Mouse (Mus musculus): ENCODE measurements around the gene Tm2d3. TPM values are rescaled to one million over a fixed set of nuclear protein-coding genes. Genes with fewer than 3 reads are reported as not detected.

The Tm2d3 gene
- polyA plus RNA-seq, 1 experiment from 2014 or later = 58.2 TPM

- 83% methylated on average over 8 of the region's 8 CpGs for WGBS
- H3K4me2 ChIP-seq = no peak overlapping the region
- H3K27me3 ChIP-seq (replicated peaks; ENCODE audit: control insufficient read depth, insufficient read depth, low read length) = no peaks in the 10 kb centered on the region
- no peaks in the 10 kb centered on the region for H3K9me3 ChIP-seq (ENCODE audit: control insufficient read depth, low read length)
- no peak overlapping the region for H3K27ac ChIP-seq (ENCODE audit: low read depth, low read length)
- H3K4me1 ChIP-seq (replicated peaks; ENCODE audit: control insufficient read depth, insufficient read depth, low read length) = peaks cover 12% of the 10 kb centered on the region
- H3K4me3 ChIP-seq (ENCODE audit: low read depth, low read length) = no peak overlapping the region
- no peak for ATAC-seq (replicated peaks; ENCODE audit: low FRiP score)
- no peak for DNase-seq (ENCODE audit: low spot score)
- no peak overlapping the region for H3K9ac ChIP-seq (ENCODE audit: low read depth, low read length)
- peaks cover 3% of the 10 kb centered on the region; the same call in 1 of the 2 replicates for H3K36me3 ChIP-seq (ENCODE audit: control insufficient read depth, insufficient read depth, low read length)
Observed at GRCm38 (mm10) chr7:65691929-65692605, 1.1 kb downstream of the Tm2d3 start.

GRCm38 (mm10) chr7:65692883-65693282 is 1.9 kb downstream of the Tm2d3 start:
- H3K36me3 ChIP-seq (ENCODE audit: control insufficient read depth, insufficient read depth, low read length) = peaks cover 10% of the 10 kb centered on the region; the same call in 1 of the 2 replicates
- DNase-seq (ENCODE audit: low spot score) = no peak
- H3K27me3 ChIP-seq (replicated peaks; ENCODE audit: control insufficient read depth, insufficient read depth, low read length) = no peaks in the 10 kb centered on the region
- H3K27ac ChIP-seq (ENCODE audit: low read depth, low read length) = no peak overlapping the region
- peak overlapping the region; percentile 82 for H3K4me2 ChIP-seq
- peaks cover 12% of the 10 kb centered on the region for H3K4me1 ChIP-seq (replicated peaks; ENCODE audit: control insufficient read depth, insufficient read depth, low read length)
- H3K9me3 ChIP-seq (ENCODE audit: control insufficient read depth, low read length) = no peaks in the 10 kb centered on the region
- WGBS = 4% methylated on average over 10 of the region's 10 CpGs
- peak overlapping the region; percentile 85 for H3K9ac ChIP-seq (ENCODE audit: low read depth, low read length)
- peak overlapping the region; percentile 84 for H3K4me3 ChIP-seq (ENCODE audit: low read depth, low read length)
- peak; percentile 30; the same call in 1 of the 2 replicates for ATAC-seq (replicated peaks; ENCODE audit: low FRiP score)

GRCm38 (mm10) chr7:65693301-65693821 is 2.4 kb downstream of the Tm2d3 start:
- peak overlapping the region; percentile 32; the same call in 1 of the 2 replicates for H3K27ac ChIP-seq (ENCODE audit: low read depth, low read length)
- H3K4me3 ChIP-seq (ENCODE audit: low read depth, low read length) = peak overlapping the region; percentile 84
- no peaks in the 10 kb centered on the region for H3K9me3 ChIP-seq (ENCODE audit: control insufficient read depth, low read length)
- H3K4me2 ChIP-seq = peak overlapping the region; percentile 82
- peak; percentile 92 for ATAC-seq (replicated peaks; ENCODE audit: low FRiP score)
- peaks cover 12% of the 10 kb centered on the region for H3K4me1 ChIP-seq (replicated peaks; ENCODE audit: control insufficient read depth, insufficient read depth, low read length)
- peak; percentile 85 for DNase-seq (ENCODE audit: low spot score)
- H3K36me3 ChIP-seq (ENCODE audit: control insufficient read depth, insufficient read depth, low read length) = peaks cover 11% of the 10 kb centered on the region; the same call in 1 of the 2 replicates
- H3K9ac ChIP-seq (ENCODE audit: low read depth, low read length) = peak overlapping the region; percentile 85
- under 1% methylated on average over 52 of the region's 52 CpGs for WGBS
- H3K27me3 ChIP-seq (replicated peaks; ENCODE audit: control insufficient read depth, insufficient read depth, low read length) = no peaks in the 10 kb centered on the region

- DNase-seq (ENCODE audit: low spot score) (no peak), ATAC-seq (replicated peaks; ENCODE audit: low FRiP score) (no peak)
- 53% methylated on average over 2 of the region's 2 CpGs for WGBS
- H3K4me1 ChIP-seq (replicated peaks; ENCODE audit: control insufficient read depth, insufficient read depth, low read length) = peaks cover 12% of the 10 kb centered on the region
- H3K4me2 ChIP-seq = no peak overlapping the region
- no peak overlapping the region for H3K9ac ChIP-seq (ENCODE audit: low read depth, low read length)
- H3K27me3 ChIP-seq (replicated peaks; ENCODE audit: control insufficient read depth, insufficient read depth, low read length) = no peaks in the 10 kb centered on the region
- H3K9me3 ChIP-seq (ENCODE audit: control insufficient read depth, low read length) = no peaks in the 10 kb centered on the region
- no peak overlapping the region for H3K4me3 ChIP-seq (ENCODE audit: low read depth, low read length)
- H3K27ac ChIP-seq (ENCODE audit: low read depth, low read length) = no peak overlapping the region
- H3K36me3 ChIP-seq (ENCODE audit: control insufficient read depth, insufficient read depth, low read length) = peaks cover 20% of the 10 kb centered on the region; the same call in 1 of the 2 replicates
Observed at GRCm38 (mm10) chr7:65696450-65696849, 5.5 kb downstream of the Tm2d3 start.

GRCm38 (mm10) chr7:65702076-65702475 is 11.1 kb downstream of the Tm2d3 start:
- ATAC-seq (replicated peaks; ENCODE audit: low FRiP score) (no peak), DNase-seq (ENCODE audit: low spot score) (no peak)
- 91% methylated on average over 7 of the region's 7 CpGs for WGBS
- Histone ChIP-seq H3K36me3 (ENCODE audit: control insufficient read depth, insufficient read depth, low read length) (peaks cover 16% of the 10 kb centered on the region; the same call in 1 of the 2 replicates), H3K9me3 (ENCODE audit: control insufficient read depth, low read length) (no peaks in the 10 kb centered on the region), H3K27ac (ENCODE audit: low read depth, low read length) (no peak overlapping the region), H3K27me3 (replicated peaks; ENCODE audit: control insufficient read depth, insufficient read depth, low read length) (no peaks in the 10 kb centered on the region), H3K4me3 (ENCODE audit: low read depth, low read length) (no peak overlapping the region), H3K4me2 (no peak overlapping the region), H3K9ac (ENCODE audit: low read depth, low read length) (no peak overlapping the region), H3K4me1 (replicated peaks; ENCODE audit: control insufficient read depth, insufficient read depth, low read length) (peaks cover 4% of the 10 kb centered on the region; the same call in 1 of the 2 replicates)

GRCm38 (mm10) chr7:65704818-65705242 is 13.9 kb downstream of the Tm2d3 start:
- no peak overlapping the region for H3K27ac ChIP-seq (ENCODE audit: low read depth, low read length)
- peak; percentile 60 for ATAC-seq (replicated peaks; ENCODE audit: low FRiP score)

GRCm38 (mm10) chr7:65708506-65708905 is 17.5 kb downstream of the Tm2d3 start:
- no peaks in the 10 kb centered on the region for H3K36me3 ChIP-seq (ENCODE audit: control insufficient read depth, insufficient read depth, low read length)
- no peaks in the 10 kb centered on the region for H3K9me3 ChIP-seq (ENCODE audit: control insufficient read depth, low read length)
- ATAC-seq (replicated peaks; ENCODE audit: low FRiP score) (no peak), DNase-seq (ENCODE audit: low spot score) (no peak)
- no peak overlapping the region for H3K9ac ChIP-seq (ENCODE audit: low read depth, low read length)
- WGBS = 74% methylated on average over 1 of the region's 1 CpGs
- no peak overlapping the region for H3K4me3 ChIP-seq (ENCODE audit: low read depth, low read length)
- no peak overlapping the region for H3K27ac ChIP-seq (ENCODE audit: low read depth, low read length)
- no peak overlapping the region for H3K4me2 ChIP-seq
- no peaks in the 10 kb centered on the region for H3K27me3 ChIP-seq (replicated peaks; ENCODE audit: control insufficient read depth, insufficient read depth, low read length)
- peaks cover 4% of the 10 kb centered on the region; the same call in 1 of the 2 replicates for H3K4me1 ChIP-seq (replicated peaks; ENCODE audit: control insufficient read depth, insufficient read depth, low read length)

More at GRCm38 (mm10) chr7:65704818-65705242, 13.9 kb downstream of the Tm2d3 start:
- H3K36me3 ChIP-seq (ENCODE audit: control insufficient read depth, insufficient read depth, low read length) = peaks cover 6% of the 10 kb centered on the region; the same call in 1 of the 2 replicates
- H3K4me1 ChIP-seq (replicated peaks; ENCODE audit: control insufficient read depth, insufficient read depth, low read length) = peaks cover 4% of the 10 kb centered on the region; the same call in 1 of the 2 replicates
- DNase-seq (ENCODE audit: low spot score) = peak; percentile 72
- WGBS = 11% methylated on average over 10 of the region's 10 CpGs
- H3K27me3 ChIP-seq (replicated peaks; ENCODE audit: control insufficient read depth, insufficient read depth, low read length) = no peaks in the 10 kb centered on the region
- H3K9me3 ChIP-seq (ENCODE audit: control insufficient read depth, low read length) = no peaks in the 10 kb centered on the region
- H3K4me3 ChIP-seq (ENCODE audit: low read depth, low read length) = peak overlapping the region; percentile 38
- H3K9ac ChIP-seq (ENCODE audit: low read depth, low read length) = 0 out of 2 replicates have a peak overlapping the region, but pooled peaks have one; percentile 37
- H3K4me2 ChIP-seq = peak overlapping the region; percentile 61

- Histone ChIP-seq H3K27me3 (replicated peaks; ENCODE audit: control insufficient read depth, insufficient read depth, low read length) (no peaks in the 10 kb centered on the region), H3K9me3 (ENCODE audit: control insufficient read depth, low read length) (no peaks in the 10 kb centered on the region), H3K4me1 (replicated peaks; ENCODE audit: control insufficient read depth, insufficient read depth, low read length) (peaks cover under 1% of the 10 kb centered on the region; the same call in 1 of the 2 replicates), H3K4me3 (ENCODE audit: low read depth, low read length) (no peak overlapping the region), H3K27ac (ENCODE audit: low read depth, low read length) (no peak overlapping the region), H3K9ac (ENCODE audit: low read depth, low read length) (no peak overlapping the region), H3K4me2 (no peak overlapping the region), H3K36me3 (ENCODE audit: control insufficient read depth, insufficient read depth, low read length) (no peaks in the 10 kb centered on the region)
- ATAC-seq (replicated peaks; ENCODE audit: low FRiP score) (no peak), DNase-seq (ENCODE audit: low spot score) (no peak)
- 87% methylated on average over 3 of the region's 3 CpGs for WGBS
Observed at GRCm38 (mm10) chr7:65710301-65710700, 19.3 kb downstream of the Tm2d3 start.
